Mouse (Mus musculus) inflammation-experienced regulatory T-cells, adult 6 months (primary cell): Measurements from ENCODE around the gene Acad11. TPM values are rescaled to one million over a fixed set of nuclear protein-coding genes. Genes with fewer than 3 reads are reported as not detected.

Experiments used
- ATAC-seq: one replicate; pipeline ENCODE4 v1.8.0; 2017
- polyA plus RNA-seq, 3 experiments: library from polyadenylated mRNA; unstranded; fragments of 100-300 nt; shearing (Covaris generic); gene quantifications; one replicate each; pipeline ENCODE4 v1.2.1; 2017

Gene Acad11
- polyA plus RNA-seq, 3 experiments from 2014 or later, result 4.2 to 11.6 (median 4.6) TPM

- no peak for ATAC-seq
These were observed 88.9 kb downstream of the Acad11 start for GRCm38 (mm10) chr9:104152121-104152520.

- no peak for ATAC-seq
These were observed 92.0 kb downstream of the Acad11 start for GRCm38 (mm10) chr9:104155100-104155715.

GRCm38 (mm10) chr9:104156506-104156905 lies 93.3 kb downstream of the Acad11 start:
- no peak for ATAC-seq

GRCm38 (mm10) chr9:104157291-104157690 lies 94.1 kb downstream of the Acad11 start:
- no peak for ATAC-seq

GRCm38 (mm10) chr9:104161117-104161516 lies 97.9 kb downstream of the Acad11 start:
- no peak for ATAC-seq

- no peak for ATAC-seq
These were observed 101.0 kb downstream of the Acad11 start for GRCm38 (mm10) chr9:104164194-104164593.

- ATAC-seq, result no peak
These were observed 102.7 kb downstream of the Acad11 start for GRCm38 (mm10) chr9:104165926-104166325.

- ATAC-seq, result no peak
These were observed 106.8 kb downstream of the Acad11 start for GRCm38 (mm10) chr9:104169986-104170385.

- ATAC-seq, result no peak
These were observed 108.5 kb downstream of the Acad11 start for GRCm38 (mm10) chr9:104171651-104172050.

- ATAC-seq, result no peak
These were observed 109.2 kb downstream of the Acad11 start for GRCm38 (mm10) chr9:104172342-104172741.

Other genes starting within 250 kb of the Acad11 start
- gene Nphp3, start 60.8 kb upstream of the Acad11 start, polyA plus RNA-seq, result 1 to 10 TPM in 2 of 3 experiments, under 1 TPM in 1; 0.13 to 1.8 (median 1.1) TPM
- gene Gm28305, start 22.7 kb upstream of the Acad11 start, polyA plus RNA-seq, result not detected
- 10 to 100 TPM; 12.2 to 13.2 (median 12.9) TPM for gene Uba5, start 243 bp upstream of the Acad11 start, polyA plus RNA-seq
- 1 to 10 TPM in 1 of 3 experiments, not detected in 2; 1.3 TPM for gene Ackr4, start 63.6 kb downstream of the Acad11 start, polyA plus RNA-seq
- gene Dnajc13, start 199.6 kb downstream of the Acad11 start, polyA plus RNA-seq, result 10 to 100 TPM; 22.7 to 30.5 (median 30.3) TPM